Mouse (Mus musculus): Measurements from ENCODE around the gene Slc7a6os.

Gene Slc7a6os

DNA sequence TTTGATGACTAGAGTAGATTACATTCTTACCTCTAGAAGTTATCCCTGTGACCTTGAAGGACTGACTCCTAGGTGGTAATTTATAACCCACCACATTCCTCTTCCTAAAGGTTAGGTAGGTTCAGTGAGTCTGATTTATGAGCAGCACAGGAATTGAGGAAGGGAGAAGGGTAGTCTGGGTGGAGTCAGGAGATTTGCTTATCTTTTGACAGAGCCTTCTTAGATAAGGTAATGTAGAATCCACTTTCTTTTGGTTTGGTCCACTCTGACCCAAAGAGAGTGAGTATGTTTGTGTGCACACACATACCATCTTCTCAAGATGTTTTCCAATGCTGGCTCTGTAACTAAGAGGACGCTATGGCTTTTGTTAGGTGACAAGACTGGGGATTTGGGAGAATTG lies 33.1 kb downstream of the Slc7a6os start:
- DNase-seq (ENCODE audit: low spot score), result no peak

GRCm38 (mm10) chr8:106176891-106177290 lies 33.8 kb downstream of the Slc7a6os start:
- peak; percentile 53 for DNase-seq (ENCODE audit: low spot score)

GRCm38 (mm10) chr8:106173566-106173965 lies 37.2 kb downstream of the Slc7a6os start:
- no peak for DNase-seq (ENCODE audit: low spot score)

DNA sequence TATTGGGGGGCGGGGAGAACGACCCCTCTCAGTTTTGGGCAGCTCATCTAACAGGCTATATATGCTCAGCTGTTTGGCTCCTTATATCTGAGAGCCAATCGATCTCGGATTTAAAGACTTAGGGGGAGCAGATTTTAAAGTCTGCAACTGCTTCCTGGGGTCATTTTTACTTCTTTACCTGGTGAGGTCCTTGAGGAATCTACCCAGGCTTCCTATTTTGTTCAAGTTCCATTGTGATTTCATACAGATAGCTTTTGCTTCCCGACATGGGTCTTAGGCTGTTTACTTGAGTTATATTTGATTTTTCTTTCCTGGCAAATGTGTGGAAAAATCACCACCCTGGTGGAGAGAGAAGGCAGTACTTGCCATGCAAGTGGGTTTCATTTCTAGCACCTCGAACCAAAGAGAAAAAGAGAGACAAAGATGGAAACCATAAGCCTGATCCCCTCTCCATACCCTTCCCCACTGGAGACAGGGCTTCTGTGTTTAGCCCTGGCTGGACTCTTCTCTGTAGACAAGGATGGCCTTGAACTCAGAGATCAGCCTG lies 40.7 kb downstream of the Slc7a6os start:
- DNase-seq (ENCODE audit: low spot score), result no peak

DNA sequence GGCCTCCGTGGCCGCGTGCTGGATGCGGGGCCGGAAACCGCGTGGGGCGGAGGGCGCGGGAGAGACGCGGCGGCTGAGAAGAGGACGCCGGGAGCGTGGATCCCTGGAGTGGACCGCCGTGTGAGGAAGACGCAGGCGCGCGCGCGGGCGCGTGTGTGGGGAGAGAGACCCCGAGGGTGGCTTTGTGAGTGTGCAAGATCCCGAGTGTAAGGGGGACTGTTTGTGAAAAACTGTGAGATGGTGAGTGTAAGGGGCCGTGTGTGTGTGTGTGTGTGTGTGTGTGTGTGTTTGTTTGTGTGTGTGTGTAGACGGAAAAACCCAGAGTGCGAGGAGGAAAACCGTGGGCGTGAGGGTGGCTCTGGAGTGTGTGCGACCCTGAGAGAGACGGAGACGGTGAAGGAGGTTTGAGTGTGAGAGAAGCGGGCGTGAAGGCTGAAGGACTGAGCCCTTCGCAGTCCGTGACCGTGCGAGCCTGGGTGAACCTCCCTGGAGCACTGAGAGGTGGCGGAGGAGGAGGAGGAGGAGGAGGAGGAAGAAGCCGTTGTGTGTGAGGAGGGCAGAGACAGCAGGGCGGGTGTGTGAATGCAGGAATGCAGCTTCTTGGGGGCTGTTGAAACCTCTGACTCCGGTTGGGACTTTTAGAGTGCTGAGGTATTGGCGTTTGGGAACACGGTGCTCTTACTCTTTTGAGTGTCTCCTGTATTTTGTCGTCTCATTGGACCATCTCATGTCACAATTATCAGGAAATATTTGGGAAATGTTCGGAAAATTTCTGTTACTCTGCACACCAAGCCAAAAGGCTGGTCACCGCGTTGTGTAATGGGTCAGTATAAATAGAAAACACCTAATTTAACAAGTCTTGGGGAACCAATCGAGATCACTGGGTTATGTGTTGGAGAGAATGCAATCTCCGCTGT lies 41.5 kb downstream of the Slc7a6os start:
- DNase-seq (ENCODE audit: low spot score), result peak; percentile 31

GRCm38 (mm10) chr8:106168356-106169016 lies 42.2 kb downstream of the Slc7a6os start, which contains the start of gene Slc7a6:
Gene Slc7a6, plus strand, starts transcription at chr8:106168857.
- peak; percentile 86 for DNase-seq (ENCODE audit: low spot score)

- peak; percentile 76 for DNase-seq (ENCODE audit: low spot score)
Measured at GRCm38 (mm10) chr8:106165460-106165859, 45.3 kb downstream of the Slc7a6os start.

GRCm38 (mm10) chr8:106163251-106163650 lies 47.5 kb downstream of the Slc7a6os start:
- DNase-seq (ENCODE audit: low spot score), result no peak

- DNase-seq (ENCODE audit: low spot score), result no peak
Measured at GRCm38 (mm10) chr8:106159876-106160275, 50.9 kb downstream of the Slc7a6os start.

DNA sequence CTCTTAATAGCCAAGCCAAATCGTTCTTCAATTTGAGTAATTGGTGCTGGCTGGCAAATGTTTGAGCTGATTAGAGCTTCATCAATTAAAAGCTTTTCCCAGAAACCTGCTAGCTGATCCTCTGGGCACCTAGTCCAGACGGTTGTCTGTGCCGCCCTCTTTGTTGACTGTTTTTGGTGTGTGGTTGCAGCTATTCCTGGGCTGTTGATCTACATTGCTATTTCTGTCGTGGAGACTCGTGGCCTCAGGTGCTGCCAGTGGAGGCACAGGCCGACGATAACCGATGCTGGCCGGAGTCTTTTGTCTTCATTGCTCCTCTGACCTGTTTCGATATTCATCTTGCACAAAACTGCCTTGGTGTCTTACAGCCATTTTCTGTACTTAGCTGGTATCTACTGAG lies 52.4 kb downstream of the Slc7a6os start:
- no peak for DNase-seq (ENCODE audit: low spot score)

DNA sequence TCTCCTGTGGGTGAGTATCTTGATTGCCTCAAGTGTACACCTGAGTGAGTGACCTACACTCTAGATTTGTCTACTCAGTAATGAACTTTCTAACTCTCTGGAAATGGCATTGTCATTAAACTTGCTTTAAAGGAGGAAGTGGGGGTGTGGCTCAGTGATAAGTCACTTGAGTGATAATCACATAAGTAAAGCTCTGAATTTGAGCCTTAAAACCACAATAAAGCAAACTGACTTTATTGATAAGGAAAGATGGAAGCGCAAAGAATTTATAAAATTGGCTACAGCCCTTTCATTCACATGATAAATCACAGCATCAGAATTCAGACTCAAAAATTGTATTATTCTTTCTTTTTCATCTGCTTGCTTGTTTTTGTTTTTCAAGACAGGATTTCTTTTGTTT lies 53.3 kb downstream of the Slc7a6os start:
- no peak for DNase-seq (ENCODE audit: low spot score)

DNA sequence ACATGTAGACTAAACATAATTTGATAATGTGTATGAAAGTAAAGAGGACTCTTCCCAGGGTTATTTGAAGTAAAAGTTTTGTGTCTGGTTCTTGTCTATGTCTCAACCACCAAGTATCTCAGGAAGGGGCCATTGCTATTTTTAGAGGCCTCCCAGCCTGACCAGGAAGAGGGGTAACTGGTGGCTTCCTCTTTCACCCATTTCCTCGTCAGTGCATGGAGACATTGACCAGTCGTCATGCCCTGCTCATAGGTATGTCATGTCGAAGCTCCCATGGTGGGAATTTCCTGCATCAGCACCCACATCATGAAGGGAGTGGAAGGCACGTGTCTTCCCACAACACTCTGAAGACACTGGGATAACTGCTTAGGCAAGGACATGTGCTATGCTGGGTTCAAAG lies 57.9 kb downstream of the Slc7a6os start:
- DNase-seq (ENCODE audit: low spot score), result no peak

- DNase-seq (ENCODE audit: low spot score), result no peak
Measured at GRCm38 (mm10) chr8:106151041-106151440, 59.7 kb downstream of the Slc7a6os start.
